Mouse (Mus musculus) heart, embryonic 13.5 days (tissue): ENCODE measurements around the gene Glycam1. TPM values are rescaled to one million over a fixed set of nuclear protein-coding genes. Genes with fewer than 3 reads are reported as not detected.
"Not testable (repeated sequence)": the region's sequence is repeated elsewhere in the genome, so short reads cannot be mapped to it uniquely, and the experiment has no call there.

ENCODE experiments used
- ATAC-seq: fragments of 200-750 bp; cut with Nextera tagmentation; 2 replicates; pipeline ENCODE4 v1.8.0; 2017; ENCODE audit warnings: moderate TSS enrichment; ENCODE audit not compliant: insufficient number of reproducible peaks, low FRiP score, low TSS enrichment; ENCODE audit errors: extremely low read depth
- H3K27ac ChIP-seq: fragments of 300-500 bp; sonication (generic); replicated peaks from 2 replicates; pipeline ENCODE4 v1.5.1; 2015; ENCODE audit warnings: moderate library complexity, mild to moderate bottlenecking, inconsistent platforms
- H3K27me3 ChIP-seq: fragments of 300-500 bp; sonication (generic); replicated peaks from 2 replicates; pipeline ENCODE4 v1.6.1; 2015; ENCODE audit warnings: mild to moderate bottlenecking, inconsistent platforms
- H3K36me3 ChIP-seq: fragments of 300-500 bp; sonication (generic); 2 replicates; pipeline ENCODE4 v1.6.1; 2015; ENCODE audit warnings: mild to moderate bottlenecking, inconsistent platforms
- H3K4me1 ChIP-seq: fragments of 300-500 bp; sonication (generic); 2 replicates; pipeline ENCODE4 v1.6.1; 2015; ENCODE audit warnings: inconsistent platforms
- H3K4me2 ChIP-seq: fragments of 300-500 bp; sonication (generic); 2 replicates; pipeline ENCODE4 v1.6.1; 2015; ENCODE audit warnings: inconsistent platforms, mild to moderate bottlenecking, moderate library complexity
- H3K4me3 ChIP-seq: fragments of 300-500 bp; sonication (generic); 2 replicates; pipeline ENCODE4 v1.5.1; 2015; ENCODE audit warnings: moderate library complexity, mild to moderate bottlenecking, inconsistent platforms
- H3K9ac ChIP-seq: fragments of 300-500 bp; sonication (generic); 2 replicates; pipeline ENCODE4 v1.6.1; 2015; ENCODE audit warnings: inconsistent platforms, mild to moderate bottlenecking, moderate library complexity
- H3K9me3 ChIP-seq: fragments of 300-500 bp; sonication (generic); 2 replicates; pipeline ENCODE4 v1.6.1; 2016; ENCODE audit warnings: inconsistent platforms
- WGBS: fragments of 180-500 bp; shearing (Covaris S2); methylation state at CpG from one replicate; pipeline ENCODE4 v1.1.7; 2015; ENCODE audit warnings: mixed read lengths; 5-methylcytosine and 5-hydroxymethylcytosine counted together
- polyA plus RNA-seq: library from polyadenylated mRNA; unstranded; fragments of >200 nt; fragmentation: Nextera tagmentation; extraction: Ambion mirVana; gene quantifications from 2 replicates; pipeline ENCODE4 v1.2.1, GENCODE M21; 2015

Glycam1 gene
- not detected in 2 replicates for polyA plus RNA-seq

- no peak for ATAC-seq
- Histone ChIP-seq H3K27me3 (no peaks in the 10 kb centered on the region), H3K9me3 (no peaks in the 10 kb centered on the region), H3K4me2 (no peak within 1 kb of the TSS), H3K4me1 (no peaks in the 10 kb centered on the region), H3K27ac (no peak within 1 kb of the TSS), H3K36me3 (no peaks in the 10 kb centered on the region), H3K4me3 (no peak within 1 kb of the TSS), H3K9ac (no peak within 1 kb of the TSS)
Observed at GRCm38 (mm10) chr15:103564981-103565380, at the start of gene Glycam1. Glycam1 (minus strand) TSS chr15:103565081.

- Histone ChIP-seq H3K4me2 (no peak overlapping the region), H3K27me3 (no peaks in the 10 kb centered on the region), H3K36me3 (no peaks in the 10 kb centered on the region), H3K9ac (no peak overlapping the region), H3K4me1 (no peaks in the 10 kb centered on the region), H3K9me3 (no peaks in the 10 kb centered on the region; the same call in 1 of the 2 replicates), H3K4me3 (no peak overlapping the region), H3K27ac (no peak overlapping the region)
- ATAC-seq = no peak
- WGBS = 62% methylated on average over 1 of the region's 1 CpGs
Observed at GRCm38 (mm10) chr15:103604481-103604880, 39.6 kb upstream of the Glycam1 start.

- no peak overlapping the region for H3K4me3 ChIP-seq
- ATAC-seq = no peak
- H3K4me2 ChIP-seq = no peak overlapping the region
- H3K36me3 ChIP-seq = no peaks in the 10 kb centered on the region
- H3K9me3 ChIP-seq = no peaks in the 10 kb centered on the region
- 52% methylated on average over 2 of the region's 2 CpGs for WGBS
- no peak overlapping the region for H3K27ac ChIP-seq
- H3K27me3 ChIP-seq = no peaks in the 10 kb centered on the region
- no peak overlapping the region for H3K9ac ChIP-seq
- H3K4me1 ChIP-seq = peaks cover 19% of the 10 kb centered on the region
Observed at GRCm38 (mm10) chr15:103590779-103591178, 25.9 kb upstream of the Glycam1 start.

- not testable (repeated sequence) for H3K36me3 ChIP-seq, H3K27me3 ChIP-seq, H3K27ac ChIP-seq, H3K4me3 ChIP-seq, H3K9ac ChIP-seq, ATAC-seq, H3K9me3 ChIP-seq, H3K4me2 ChIP-seq
- peaks cover 19% of the 10 kb centered on the region for H3K4me1 ChIP-seq
- 58% methylated on average over 4 of the region's 4 CpGs for WGBS
Observed at GRCm38 (mm10) chr15:103587752-103588151, 22.9 kb upstream of the Glycam1 start.

- H3K4me1 ChIP-seq = peaks cover 15% of the 10 kb centered on the region
- H3K4me3 ChIP-seq = no peak overlapping the region
- H3K9me3 ChIP-seq = no peaks in the 10 kb centered on the region
- ATAC-seq = no peak
- no peaks in the 10 kb centered on the region for H3K27me3 ChIP-seq
- no peak overlapping the region for H3K9ac ChIP-seq
- H3K4me2 ChIP-seq = no peak overlapping the region
- no peak overlapping the region for H3K27ac ChIP-seq
- WGBS = 57% methylated on average over 2 of the region's 2 CpGs
- H3K36me3 ChIP-seq = no peaks in the 10 kb centered on the region
Observed at GRCm38 (mm10) chr15:103585876-103586275, 21.0 kb upstream of the Glycam1 start.

GRCm38 (mm10) chr15:103552096-103552690 is 12.7 kb downstream of the Glycam1 start:
- Histone ChIP-seq H3K36me3 (no peaks in the 10 kb centered on the region), H3K27me3 (peaks cover 8% of the 10 kb centered on the region; the same call in 1 of the 2 replicates), H3K4me3 (no peak overlapping the region), H3K9ac (no peak overlapping the region), H3K4me1 (no peaks in the 10 kb centered on the region), H3K9me3 (no peaks in the 10 kb centered on the region), H3K4me2 (no peak overlapping the region), H3K27ac (no peak overlapping the region)
- WGBS = 46% methylated on average over 3 of the region's 3 CpGs
- ATAC-seq = no peak

GRCm38 (mm10) chr15:103551053-103551452 is 13.8 kb downstream of the Glycam1 start:
- no peaks in the 10 kb centered on the region for H3K36me3 ChIP-seq
- no peaks in the 10 kb centered on the region for H3K4me1 ChIP-seq
- no peak for ATAC-seq
- peaks cover 8% of the 10 kb centered on the region; the same call in 1 of the 2 replicates for H3K27me3 ChIP-seq
- no peaks in the 10 kb centered on the region for H3K9me3 ChIP-seq
- no peak overlapping the region for H3K4me3 ChIP-seq
- no peak overlapping the region for H3K4me2 ChIP-seq
- 21% methylated on average over 1 of the region's 1 CpGs for WGBS
- H3K9ac ChIP-seq = no peak overlapping the region
- H3K27ac ChIP-seq = no peak overlapping the region

GRCm38 (mm10) chr15:103549475-103549874 is 15.4 kb downstream of the Glycam1 start:
- Histone ChIP-seq H3K9ac (no peak overlapping the region), H3K4me2 (no peak overlapping the region), H3K4me3 (no peak overlapping the region), H3K9me3 (no peaks in the 10 kb centered on the region), H3K27ac (no peak overlapping the region), H3K36me3 (no peaks in the 10 kb centered on the region), H3K27me3 (peaks cover 8% of the 10 kb centered on the region; the same call in 1 of the 2 replicates), H3K4me1 (no peaks in the 10 kb centered on the region)
- WGBS = 87% methylated on average over 1 of the region's 1 CpGs
- no peak for ATAC-seq

GRCm38 (mm10) chr15:103547983-103548382 is 16.9 kb downstream of the Glycam1 start:
- no peak for ATAC-seq
- Histone ChIP-seq H3K27ac (no peak overlapping the region), H3K36me3 (no peaks in the 10 kb centered on the region), H3K9ac (no peak overlapping the region), H3K4me2 (no peak overlapping the region), H3K4me3 (no peak overlapping the region), H3K4me1 (no peaks in the 10 kb centered on the region), H3K27me3 (peaks cover 8% of the 10 kb centered on the region; the same call in 1 of the 2 replicates), H3K9me3 (no peaks in the 10 kb centered on the region)
- WGBS = 74% methylated on average over 3 of the region's 3 CpGs

- no peak overlapping the region for H3K27ac ChIP-seq
- H3K4me3 ChIP-seq = no peak overlapping the region
- ATAC-seq = no peak
- H3K9ac ChIP-seq = no peak overlapping the region
- H3K36me3 ChIP-seq = no peaks in the 10 kb centered on the region
- peaks cover 14% of the 10 kb centered on the region for H3K4me1 ChIP-seq
- H3K4me2 ChIP-seq = no peak overlapping the region
- peaks cover 23% of the 10 kb centered on the region for H3K27me3 ChIP-seq
- no peaks in the 10 kb centered on the region for H3K9me3 ChIP-seq
Observed at GRCm38 (mm10) chr15:103542526-103542925, 22.4 kb downstream of the Glycam1 start.

- peaks cover 39% of the 10 kb centered on the region for H3K27me3 ChIP-seq
- H3K9ac ChIP-seq = no peak overlapping the region
- H3K4me3 ChIP-seq = no peak overlapping the region
- H3K9me3 ChIP-seq = no peaks in the 10 kb centered on the region
- H3K36me3 ChIP-seq = no peaks in the 10 kb centered on the region
- H3K27ac ChIP-seq = no peak overlapping the region
- no peak overlapping the region for H3K4me2 ChIP-seq
- no peak for ATAC-seq
- whole genome bisulfite sequencing = 53% methylated on average over 1 of the region's 1 CpGs
- peaks cover 30% of the 10 kb centered on the region for H3K4me1 ChIP-seq
Observed at GRCm38 (mm10) chr15:103540646-103541045, 24.2 kb downstream of the Glycam1 start.

- Histone ChIP-seq H3K9me3 (no peaks in the 10 kb centered on the region), H3K4me3 (no peak overlapping the region), H3K4me2 (no peak overlapping the region), H3K9ac (no peak overlapping the region), H3K27ac (no peak overlapping the region), H3K4me1 (peaks cover 34% of the 10 kb centered on the region), H3K36me3 (no peaks in the 10 kb centered on the region), H3K27me3 (peaks cover 50% of the 10 kb centered on the region)
- ATAC-seq = no peak
- 61% methylated on average over 2 of the region's 2 CpGs for WGBS
Observed at GRCm38 (mm10) chr15:103539259-103539658, 25.6 kb downstream of the Glycam1 start.
